Mouse (Mus musculus) thymus, postnatal 0 days (tissue): ENCODE measurements around the gene Cmtm5. TPM values are rescaled to one million over a fixed set of nuclear protein-coding genes. Genes with fewer than 3 reads are reported as not detected.
"Not testable (repeated sequence)": the region's sequence is repeated elsewhere in the genome, so short reads cannot be mapped to it uniquely, and the experiment has no call there.

Source experiments
- DNase-seq: peaks from one replicate; pipeline ENCODE4 v3.0.0-alpha.2; 2015; ENCODE audit warnings: low spot score
- polyA plus RNA-seq: library from polyadenylated mRNA; unstranded; fragments of >200 nt; fragmentation: Nextera tagmentation; extraction: Ambion mirVana; gene quantifications from 2 replicates; pipeline ENCODE4 v1.2.1, GENCODE M21; 2015

The Cmtm5 gene
- polyA plus RNA-seq, 1 experiment from 2014 or later, result 0.22 TPM

DNA sequence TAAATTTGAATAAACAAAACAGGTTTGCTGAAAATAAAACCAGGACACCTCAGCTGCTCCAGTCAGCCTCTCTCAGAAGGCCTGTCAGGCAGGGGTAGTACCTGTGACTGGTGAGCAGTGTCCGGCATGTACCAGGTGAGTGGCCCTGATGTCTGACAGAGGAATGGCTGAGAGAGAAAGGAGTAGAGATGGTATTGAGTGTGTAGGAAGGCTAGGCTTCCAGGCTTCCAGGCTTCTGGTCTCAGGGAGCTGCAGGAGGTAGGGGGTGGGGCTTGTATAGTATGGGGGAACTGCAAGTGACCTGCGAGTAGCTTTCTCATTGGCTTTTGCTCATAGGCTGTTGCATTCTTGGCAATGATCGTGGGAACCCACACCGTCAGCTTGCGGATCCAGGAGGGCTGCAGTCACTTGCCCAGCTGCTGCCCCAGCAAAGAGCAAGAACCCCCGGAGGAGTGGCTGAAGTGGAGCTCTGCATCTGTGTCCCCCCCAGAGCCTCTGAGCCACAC is 3.4 kb upstream of the Cmtm5 start, which contains the start of gene Il25:
Il25 (plus strand) TSS at position 51 of the 506 bp plus-strand sequence.
- DNase-seq, result no peak

DNA sequence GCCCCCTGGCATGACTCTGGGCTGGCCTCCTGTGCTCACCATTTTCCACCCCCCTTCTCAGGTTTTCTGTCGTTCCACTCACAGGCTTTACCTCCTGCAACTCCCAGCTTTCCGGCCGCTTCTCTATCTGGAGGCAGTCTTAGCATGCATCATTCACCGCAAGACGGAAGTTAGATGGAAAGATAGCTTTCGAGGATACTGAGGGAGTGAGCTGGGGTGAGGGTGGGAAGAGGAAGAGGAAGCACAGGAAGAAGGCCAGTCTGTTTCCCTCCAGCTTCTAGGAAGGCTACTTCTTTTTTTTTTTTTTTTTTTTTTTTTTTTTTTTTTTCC is 735 bp downstream of the Cmtm5 start:
- no peak for DNase-seq

DNA sequence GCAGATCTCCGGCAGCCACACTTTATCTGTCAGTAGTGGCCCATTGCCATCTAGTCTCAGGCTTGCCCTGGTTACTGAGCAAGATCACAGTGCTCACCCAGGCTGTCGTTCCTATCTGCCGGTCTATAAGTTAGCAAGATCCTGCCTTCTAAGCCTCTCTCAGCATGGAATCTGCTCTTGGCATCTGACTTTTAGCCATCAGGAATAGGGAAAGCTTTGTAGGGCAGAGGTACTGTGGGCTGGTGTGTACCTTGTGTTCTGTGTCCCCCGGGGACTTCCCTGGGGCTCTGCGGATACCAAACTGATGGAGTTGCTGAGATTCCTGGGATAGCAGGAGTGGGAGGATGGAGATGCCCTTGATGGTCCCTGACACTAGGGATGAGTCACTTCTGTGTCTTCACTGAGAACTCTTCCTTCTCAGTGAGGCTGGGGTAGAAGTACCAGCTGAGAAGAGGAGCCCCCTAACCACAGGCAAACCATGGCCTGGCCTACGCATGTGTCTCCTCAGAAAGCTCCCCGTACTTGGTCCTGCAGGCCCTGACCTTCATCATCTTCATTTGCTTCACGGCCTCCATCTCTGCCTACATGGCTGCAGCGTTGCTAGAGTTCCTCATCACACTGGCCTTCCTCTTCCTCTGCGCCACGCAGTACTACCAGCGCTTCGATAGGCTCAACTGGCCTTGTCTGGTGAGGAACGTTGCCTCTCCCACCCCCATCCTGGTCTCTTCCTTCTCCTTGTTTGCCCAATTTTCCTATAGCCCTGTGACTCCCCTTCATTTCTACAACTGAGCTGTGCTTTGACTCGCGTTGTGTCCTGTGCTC is 1.5 kb downstream of the Cmtm5 start:
- DNase-seq, result no peak

DNA sequence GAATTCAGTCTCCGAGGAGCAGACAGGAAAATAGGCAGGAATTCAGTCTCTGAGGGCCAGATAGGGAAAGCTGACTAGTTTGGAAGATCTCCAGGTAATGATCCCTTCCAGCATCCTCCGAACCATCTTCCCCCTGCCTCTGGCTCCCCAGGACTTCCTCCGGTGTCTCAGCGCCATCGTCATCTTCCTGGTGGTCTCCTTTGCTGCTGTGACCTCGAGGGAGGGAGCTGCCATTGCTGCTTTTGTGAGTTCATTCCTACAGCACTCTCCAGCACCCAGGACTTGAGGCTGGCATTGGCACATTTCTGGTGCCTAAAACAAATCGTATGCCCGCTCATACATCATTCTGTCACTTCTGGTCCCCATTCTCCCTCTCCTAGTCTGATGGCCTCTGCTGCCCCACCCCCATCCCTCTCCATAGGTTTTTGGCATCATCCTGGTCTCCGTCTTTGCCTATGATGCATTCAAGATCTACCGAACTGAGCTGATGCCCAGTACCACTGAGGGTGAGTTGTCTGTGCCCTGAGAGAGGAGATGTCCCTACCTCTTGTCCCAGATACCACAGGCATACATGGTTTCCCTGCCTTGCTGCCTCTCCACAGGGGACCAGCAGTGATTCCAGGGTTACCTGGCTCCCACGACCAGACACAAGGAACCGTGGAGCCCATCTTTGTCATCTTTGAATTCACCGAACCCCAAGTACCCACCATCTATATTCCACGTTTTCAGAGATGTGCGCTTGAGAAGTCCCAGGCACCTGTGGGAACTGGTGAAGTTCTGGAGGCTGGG is 2.6 kb downstream of the Cmtm5 start:
- DNase-seq, result no peak

- peak; percentile 73 for DNase-seq
Measured at GRCm38 (mm10) chr14:54939434-54940175, 3.5 kb downstream of the Cmtm5 start.

- DNase-seq, result no peak
Measured at GRCm38 (mm10) chr14:54940176-54940530, 4.1 kb downstream of the Cmtm5 start.

DNA sequence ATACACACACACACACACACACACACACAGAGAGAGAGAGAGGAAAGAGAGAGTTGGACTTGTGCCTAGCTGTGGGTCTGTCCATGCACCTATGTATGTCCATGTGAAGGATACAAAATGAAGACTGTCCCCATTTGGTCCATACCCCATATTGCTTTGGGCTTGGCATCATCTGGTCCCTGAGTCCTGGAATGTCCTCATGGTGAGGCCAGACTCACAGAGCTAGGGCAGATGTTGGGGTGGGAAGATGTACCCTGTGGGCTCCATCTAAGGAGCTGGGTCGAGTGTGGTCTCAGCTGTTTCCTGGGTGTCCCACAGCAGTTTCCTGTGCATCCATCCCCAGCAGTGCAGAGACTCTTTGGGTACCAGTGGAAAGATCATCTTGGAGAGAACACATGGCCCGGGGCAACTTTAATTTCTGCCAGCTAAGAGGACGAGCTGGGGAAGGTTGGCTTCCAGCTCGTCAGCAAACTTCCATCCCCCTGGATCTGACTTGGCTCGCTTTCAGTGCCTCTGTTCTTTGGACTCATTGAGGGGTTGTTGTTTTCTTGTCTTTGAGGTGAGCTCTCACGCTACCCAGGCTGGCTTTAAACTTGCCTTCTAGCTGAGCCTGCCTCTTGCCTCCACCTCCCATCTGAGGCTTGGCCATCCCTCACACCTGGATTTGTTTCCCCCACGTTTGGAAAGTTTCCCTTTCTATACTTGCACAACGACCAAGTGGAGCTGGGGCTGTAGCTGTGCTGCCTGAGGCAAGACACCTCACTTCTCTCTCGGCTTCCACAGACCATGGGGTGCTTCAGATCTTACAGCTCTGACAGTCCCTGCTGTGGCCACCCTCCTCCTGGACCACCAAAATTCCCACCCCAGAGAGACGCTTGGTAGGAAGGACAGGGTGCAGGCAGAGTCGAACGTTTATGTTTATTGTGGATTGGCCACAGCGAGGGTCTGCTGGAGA is 5.2 kb downstream of the Cmtm5 start:
- no peak for DNase-seq

DNA sequence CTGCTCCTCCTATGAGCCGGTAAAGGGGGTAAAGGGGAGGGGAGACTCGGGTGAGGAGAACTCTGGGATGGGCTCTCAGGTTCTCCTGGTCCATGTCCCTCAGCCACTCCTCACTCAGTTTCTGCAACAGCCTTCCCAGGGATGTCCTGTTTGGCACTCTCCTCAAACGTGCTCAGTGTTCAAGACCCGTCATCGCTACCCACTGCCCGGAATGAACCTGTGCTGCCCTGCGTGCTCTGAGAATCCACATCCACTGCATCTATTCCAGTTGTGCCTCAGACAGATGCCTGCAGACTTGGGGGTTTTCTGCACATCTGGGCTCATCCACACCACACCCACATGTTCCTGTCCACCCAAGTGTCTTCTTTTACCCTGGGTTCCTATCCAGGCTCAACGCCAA is 6.4 kb downstream of the Cmtm5 start:
- no peak for DNase-seq

GRCm38 (mm10) chr14:54943971-54944370 is 7.9 kb downstream of the Cmtm5 start:
- DNase-seq, result no peak

DNA sequence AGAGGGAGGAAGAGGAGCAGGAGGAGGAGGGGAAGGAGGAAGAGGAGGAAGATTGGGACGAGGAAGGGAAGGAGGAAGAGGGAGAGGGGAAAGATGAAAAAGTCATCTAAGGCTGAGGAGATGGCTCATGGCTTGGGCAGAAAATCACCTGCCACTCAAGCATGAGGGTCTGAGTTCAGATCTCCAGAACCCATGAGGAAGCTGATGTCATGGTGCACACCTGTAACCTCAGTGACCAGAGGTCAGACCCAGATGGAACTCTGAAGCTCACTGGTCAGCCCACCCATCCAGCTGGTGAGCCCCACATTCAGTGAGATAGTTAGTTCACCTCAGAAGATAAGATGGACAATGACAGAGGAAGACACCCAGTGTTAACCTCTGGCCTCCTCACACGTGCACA is 8.9 kb downstream of the Cmtm5 start:
- DNase-seq, result no peak

DNA sequence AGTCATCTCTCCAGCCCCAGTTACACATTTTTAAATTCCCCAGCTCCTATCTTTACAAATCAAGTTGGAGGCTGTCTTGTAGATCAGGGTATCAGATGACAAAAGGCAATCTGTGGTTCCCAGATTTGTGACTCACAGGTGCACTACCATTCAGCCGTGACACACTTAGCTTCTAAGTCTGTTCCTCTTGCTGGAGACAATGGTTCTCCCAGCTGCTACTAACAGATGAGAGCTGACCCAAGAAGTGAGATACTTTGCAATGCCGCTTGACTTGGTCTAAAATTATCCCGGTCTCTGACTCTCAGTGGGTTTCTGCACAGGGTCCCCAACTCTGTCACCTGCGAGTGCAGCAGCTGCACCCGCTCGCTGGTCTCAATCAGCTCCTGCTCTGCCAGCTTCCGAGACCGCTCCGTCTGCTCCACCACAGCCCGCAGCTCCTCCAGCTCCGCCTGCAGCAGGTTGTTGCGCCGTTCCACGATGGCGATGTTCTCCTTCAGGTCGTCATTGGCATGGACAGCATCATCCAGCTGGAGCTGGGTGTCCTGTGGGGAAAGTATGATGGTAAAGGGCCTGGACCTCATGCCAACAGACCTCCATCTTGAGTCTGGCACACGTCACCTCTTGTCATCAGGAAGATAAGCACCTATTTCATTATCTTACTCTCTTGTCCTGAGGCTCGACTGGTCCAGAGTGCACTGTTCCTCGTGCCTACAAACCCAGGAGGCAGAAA is 10.1 kb downstream of the Cmtm5 start:
- DNase-seq, result no peak

DNA sequence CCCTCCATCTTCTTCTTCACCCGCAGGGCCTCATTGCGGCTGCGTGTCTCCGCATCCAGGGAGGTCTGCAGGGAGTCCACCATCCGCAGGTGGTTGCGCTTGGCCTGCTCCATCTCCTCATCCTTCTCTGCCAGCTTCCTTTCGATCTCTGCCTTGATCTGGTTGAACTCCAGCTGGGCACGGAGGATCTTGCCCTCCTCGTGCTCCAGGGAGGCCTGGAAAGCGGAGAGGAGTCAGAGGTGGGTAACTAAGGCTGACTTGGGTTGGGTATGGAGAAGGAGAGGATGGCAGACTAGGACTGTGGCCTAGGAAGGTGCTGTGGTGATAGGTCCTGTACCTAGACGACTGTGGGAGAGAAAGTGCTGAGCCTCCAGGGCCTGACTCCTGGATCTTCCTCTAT is 10.9 kb downstream of the Cmtm5 start:
- not testable (repeated sequence) for DNase-seq

DNA sequence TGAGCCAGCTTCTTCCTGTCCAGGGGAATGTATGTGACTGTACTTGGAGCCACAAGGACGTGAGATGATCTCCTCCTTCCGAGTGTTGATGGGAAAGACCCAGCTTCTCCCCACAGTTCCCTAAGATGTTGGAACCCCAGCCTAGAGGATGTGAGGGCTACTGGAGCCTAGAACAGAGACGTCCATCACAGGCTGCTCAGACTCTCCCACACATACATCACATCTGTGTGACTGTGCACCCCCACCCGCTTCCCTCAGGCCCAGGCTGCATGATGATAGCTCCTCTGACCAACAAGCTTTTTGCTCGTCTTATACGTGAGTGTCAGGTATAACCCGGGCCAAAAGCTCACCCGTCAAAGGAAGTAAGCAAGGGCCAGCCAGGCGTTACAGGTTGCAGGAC is 12.7 kb downstream of the Cmtm5 start:
- no peak for DNase-seq

DNA sequence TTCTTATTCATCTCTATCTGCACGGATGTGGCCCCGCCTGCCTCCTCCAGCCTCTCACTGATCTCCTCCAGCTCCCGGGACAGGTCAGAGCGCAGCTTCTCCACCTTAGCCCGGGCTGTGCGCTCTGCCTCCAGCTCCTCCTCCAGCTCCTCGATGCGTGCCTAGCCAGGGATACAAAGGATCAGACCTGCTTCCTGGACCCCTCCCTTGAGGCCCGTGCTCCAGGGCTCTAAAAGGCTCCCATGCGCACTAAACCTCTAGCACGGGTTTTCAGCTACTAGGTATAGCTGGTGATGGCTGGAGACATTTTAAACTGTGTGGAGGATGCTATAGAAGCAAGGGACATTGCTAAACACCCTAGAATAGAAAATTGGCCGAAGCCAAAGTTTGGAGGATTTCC is 14.4 kb downstream of the Cmtm5 start:
- DNase-seq, result no peak

- DNase-seq, result no peak
Measured at GRCm38 (mm10) chr14:54951587-54951986, 15.5 kb downstream of the Cmtm5 start.

DNA sequence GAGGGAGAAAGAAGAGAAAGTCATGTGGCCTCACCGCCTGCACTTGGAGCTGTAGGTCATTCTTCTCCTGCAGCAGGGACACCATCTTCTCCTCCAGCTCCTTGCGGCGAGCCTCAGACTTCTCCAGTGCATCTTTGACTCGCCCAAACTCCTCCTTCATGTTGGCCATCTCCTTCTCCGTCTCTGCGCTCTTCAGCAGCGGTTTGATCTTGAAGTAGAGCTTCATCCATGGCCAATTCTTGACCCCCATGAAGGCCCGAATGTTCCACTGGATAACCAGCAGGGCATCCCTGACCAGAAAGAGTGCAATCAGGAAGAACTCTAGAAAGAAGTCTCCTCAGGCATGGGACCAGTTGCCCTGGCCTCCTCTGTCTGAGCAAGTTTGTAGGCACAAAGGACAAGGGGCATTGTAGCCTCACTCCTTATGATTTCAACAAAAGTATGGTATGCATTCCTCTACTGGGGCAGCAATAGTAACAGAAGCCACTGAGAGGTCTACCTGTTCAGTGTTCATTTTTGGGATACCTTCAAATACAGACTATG is 17.7 kb downstream of the Cmtm5 start:
- DNase-seq, result no peak

GRCm38 (mm10) chr14:54954474-54954873 is 18.4 kb downstream of the Cmtm5 start:
- DNase-seq, result no peak

GRCm38 (mm10) chr14:54955481-54955880 is 19.4 kb downstream of the Cmtm5 start:
- DNase-seq, result no peak

GRCm38 (mm10) chr14:54956533-54956932 is 20.5 kb downstream of the Cmtm5 start:
- no peak for DNase-seq

- DNase-seq, result no peak
Measured at GRCm38 (mm10) chr14:54958503-54958902, 22.4 kb downstream of the Cmtm5 start.
